Mouse (Mus musculus): ENCODE measurements around the gene Pitpnb.

DNA sequence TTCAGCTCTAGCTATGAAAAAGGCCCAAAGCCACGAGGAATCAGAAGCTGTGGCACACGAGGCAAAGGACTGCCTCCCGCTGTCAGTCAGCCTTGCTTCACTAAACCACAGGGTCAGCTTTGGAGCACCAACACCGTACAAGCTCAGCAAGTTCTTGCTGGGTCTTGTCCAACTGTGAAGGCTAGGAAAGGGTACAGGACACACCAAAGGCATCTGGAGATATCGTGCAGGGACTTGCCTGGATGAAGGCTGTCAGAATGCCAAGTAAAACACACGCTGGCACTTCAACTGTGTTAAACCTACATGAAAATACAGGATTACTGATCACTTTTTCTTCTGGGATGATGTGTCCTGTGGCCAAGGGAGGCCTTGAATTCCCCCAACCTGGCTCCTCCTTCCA, 20.4 kb upstream of the Pitpnb start:
- TF ChIP-seq CTCF (IDR thresholded peaks at IDR 0.05; ENCODE audit: low read depth, low read length) = no peak
- TF ChIP-seq POLR2AphosphoS5 (IDR thresholded peaks at IDR 0.05; ENCODE audit: insufficient replicate concordance, low read depth, low read length) = no peak

Measured in G1E (cell line).